Mouse (Mus musculus): ENCODE results near the gene Vps8.

Vps8 gene

GRCm38 (mm10) chr16:21563322-21563721 is 140.4 kb downstream of the Vps8 start:
- no peak for DNase-seq

- DNase-seq = no peak
Observed at GRCm38 (mm10) chr16:21567093-21567492, 144.2 kb downstream of the Vps8 start.

DNA sequence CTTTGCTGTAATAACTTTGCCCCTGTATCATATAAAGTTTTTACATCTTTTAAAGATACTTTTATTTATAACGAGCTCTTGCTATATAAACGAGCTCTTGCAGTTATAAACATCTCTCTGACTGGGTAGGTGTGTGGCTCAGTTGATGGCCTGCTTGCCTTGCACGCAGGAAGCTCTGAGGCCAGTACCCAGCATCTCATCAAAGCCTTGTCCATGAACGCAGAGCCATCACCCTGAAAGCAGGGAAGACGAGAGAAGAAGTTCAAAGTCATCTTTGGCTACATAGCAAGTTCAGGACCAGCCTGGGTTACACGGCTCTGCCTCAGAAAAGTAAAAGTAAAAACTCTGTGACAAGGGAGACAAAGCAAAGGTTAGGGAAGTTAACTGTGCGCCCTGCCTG is 147.0 kb downstream of the Vps8 start:
- DNase-seq = no peak

GRCm38 (mm10) chr16:21570786-21571185 is 147.9 kb downstream of the Vps8 start:
- DNase-seq = no peak

DNA sequence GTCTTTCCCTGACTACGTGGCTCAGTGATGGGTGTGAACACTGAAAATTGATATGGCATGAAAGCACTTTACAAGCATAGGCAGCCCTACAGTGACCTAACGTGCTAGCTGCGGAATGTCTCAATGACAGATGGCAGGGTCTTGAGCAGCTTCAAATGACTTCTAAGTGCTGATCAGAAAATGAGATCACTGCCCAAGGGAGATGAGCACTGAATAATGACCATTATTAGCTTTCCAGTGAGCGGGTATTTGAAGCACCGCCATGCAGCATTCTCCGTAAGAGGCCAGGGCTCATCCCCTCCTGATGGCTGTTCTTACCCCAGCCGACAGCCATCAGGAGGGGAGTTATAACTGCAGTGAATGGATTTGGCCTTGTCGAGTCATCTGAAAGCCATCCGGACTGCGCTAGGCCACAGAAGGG is 153.1 kb downstream of the Vps8 start:
- no peak for DNase-seq

DNA sequence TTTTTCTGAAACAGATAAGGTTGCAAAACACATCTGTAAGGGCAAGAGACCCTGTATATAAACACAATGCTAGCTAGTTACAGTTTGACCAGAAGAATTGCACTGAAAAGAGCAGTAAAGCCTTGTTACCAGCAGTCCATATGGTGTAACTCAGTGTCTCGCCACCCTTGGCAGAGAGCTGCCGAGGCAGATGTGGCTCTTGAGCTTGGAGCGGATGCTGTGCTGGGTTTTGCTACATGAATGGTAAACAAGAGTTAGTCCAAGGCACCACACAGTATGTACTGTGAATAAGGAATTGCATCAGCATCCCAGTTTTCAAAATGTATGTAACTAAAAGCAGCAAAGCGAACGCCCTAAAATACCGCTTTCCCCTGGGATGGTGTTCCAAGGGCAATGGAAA is 166.2 kb downstream of the Vps8 start:
- no peak for DNase-seq

GRCm38 (mm10) chr16:21590806-21591205 is 167.9 kb downstream of the Vps8 start:
- DNase-seq = no peak

GRCm38 (mm10) chr16:21591511-21591910 is 168.6 kb downstream of the Vps8 start:
- DNase-seq = no peak

- DNase-seq = no peak
Observed at GRCm38 (mm10) chr16:21595539-21595938, 172.6 kb downstream of the Vps8 start.

DNA sequence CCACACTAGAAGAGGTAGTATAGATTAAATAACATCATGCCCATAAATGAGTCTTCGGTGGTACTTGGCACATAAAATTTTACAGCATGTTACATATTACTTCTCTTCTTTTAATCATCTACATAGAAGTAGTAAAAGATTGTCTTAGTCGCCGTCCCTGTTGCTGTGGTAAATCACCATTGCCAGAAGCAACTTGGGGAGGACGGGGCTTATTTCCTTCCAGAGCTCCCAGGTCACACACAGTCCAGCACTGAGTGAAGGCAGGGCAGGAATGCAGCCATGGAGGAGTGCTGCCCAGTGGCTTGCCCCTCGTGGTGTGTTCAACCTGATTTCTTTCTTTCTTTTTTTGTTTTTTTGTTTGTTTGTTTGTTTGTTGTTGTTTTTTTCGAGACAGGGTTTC is 181.4 kb downstream of the Vps8 start:
- no peak for DNase-seq

DNA sequence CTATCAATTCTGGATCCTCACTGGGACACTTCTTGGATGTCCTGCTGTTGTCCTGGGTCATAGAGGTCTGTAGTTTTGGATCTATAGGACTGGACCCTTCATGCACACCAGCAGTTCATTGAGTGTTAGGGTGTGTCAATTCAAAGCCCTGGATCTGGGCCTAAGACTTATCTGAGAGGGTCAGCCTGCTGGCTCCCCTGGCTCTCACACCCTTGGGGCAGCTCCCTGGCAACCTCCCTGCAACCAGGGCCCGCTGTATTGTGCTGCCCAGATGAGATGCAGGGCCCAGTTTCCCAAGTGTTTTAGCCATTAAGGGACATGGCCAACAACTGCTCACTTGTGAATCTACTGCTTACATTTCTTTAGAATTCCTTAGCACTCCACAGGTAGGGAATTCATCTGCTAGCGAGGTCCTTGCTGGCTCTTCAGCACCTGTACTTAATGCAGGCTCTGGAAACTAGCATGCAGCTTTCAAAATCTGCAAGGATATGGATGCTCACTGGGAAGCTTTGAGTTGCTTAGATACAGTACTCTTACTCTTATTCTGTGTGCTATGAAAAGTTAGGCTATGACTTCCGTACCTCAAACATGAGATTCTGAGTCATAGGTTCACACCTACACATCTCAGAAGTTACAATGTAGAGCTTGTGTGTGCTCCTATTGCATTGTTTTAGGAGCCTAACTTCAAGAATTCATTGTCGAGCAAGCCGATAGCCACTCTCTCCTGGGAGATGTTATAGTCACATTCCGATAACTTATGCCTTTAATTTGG is 183.5 kb downstream of the Vps8 start:
- no peak for DNase-seq

- no peak for DNase-seq
Observed at GRCm38 (mm10) chr16:21607021-21607650, 184.2 kb downstream of the Vps8 start.

GRCm38 (mm10) chr16:21607651-21608040 is 184.7 kb downstream of the Vps8 start:
- DNase-seq = no peak

- DNase-seq = no peak
Observed at GRCm38 (mm10) chr16:21608176-21608865, 185.4 kb downstream of the Vps8 start.

DNA sequence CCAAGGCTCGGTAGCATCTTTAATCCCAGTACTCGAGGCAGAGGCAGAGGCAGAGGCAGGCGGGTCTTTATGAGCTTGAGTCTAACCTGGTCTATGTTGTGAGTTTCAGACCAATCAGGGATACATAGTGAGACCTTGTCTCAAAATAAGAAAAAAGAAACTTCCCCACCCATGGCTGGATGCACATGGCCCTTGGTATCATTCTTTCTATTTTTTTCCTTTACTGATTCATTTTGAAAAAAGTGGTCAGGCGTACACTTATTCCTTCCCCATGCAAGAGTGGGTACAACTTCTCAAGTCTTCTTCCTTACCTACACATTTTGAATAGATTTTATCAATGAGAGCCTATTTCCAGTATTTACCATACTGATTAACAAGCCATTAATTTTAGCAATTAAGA is 187.6 kb downstream of the Vps8 start:
- DNase-seq = no peak

DNA sequence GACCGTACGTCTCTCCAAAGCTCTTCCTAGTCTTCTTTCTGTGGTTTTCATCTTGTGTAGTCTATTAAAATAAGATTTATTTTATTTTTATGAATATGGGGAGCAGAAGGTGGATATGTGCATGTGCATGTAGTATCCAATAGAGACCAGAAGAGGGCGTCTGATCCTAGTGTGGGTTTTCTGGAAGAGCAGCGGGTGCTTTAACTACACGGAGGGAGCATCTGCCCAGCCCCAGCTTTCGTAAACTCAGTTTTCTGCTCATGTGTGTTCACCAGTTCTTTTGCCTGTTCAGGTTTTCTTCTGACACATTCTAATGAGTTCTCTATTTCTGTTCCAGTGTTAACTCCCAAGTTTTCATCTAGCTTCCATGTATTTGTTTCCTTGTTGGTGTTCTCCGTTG is 192.9 kb downstream of the Vps8 start:
- DNase-seq = no peak

DNA sequence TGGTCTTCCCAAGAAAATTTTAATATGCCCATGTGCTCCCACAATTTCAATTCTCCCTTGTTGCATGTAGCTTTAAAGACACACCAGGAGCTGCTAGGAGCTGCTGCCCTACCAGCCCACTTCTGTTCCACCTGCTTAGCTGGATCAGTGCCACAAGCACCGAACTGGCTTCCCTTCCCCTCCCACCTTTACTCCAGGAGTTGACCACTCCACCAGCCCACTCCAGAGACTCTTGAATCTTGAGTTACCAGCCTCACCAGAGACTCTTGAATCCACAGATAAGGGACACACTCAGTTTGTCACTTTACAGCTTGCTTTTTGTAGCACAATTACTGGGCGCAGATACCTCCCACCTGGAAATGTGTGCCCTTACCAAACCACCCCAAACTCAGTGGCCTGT is 197.7 kb downstream of the Vps8 start:
- DNase-seq = no peak

DNA sequence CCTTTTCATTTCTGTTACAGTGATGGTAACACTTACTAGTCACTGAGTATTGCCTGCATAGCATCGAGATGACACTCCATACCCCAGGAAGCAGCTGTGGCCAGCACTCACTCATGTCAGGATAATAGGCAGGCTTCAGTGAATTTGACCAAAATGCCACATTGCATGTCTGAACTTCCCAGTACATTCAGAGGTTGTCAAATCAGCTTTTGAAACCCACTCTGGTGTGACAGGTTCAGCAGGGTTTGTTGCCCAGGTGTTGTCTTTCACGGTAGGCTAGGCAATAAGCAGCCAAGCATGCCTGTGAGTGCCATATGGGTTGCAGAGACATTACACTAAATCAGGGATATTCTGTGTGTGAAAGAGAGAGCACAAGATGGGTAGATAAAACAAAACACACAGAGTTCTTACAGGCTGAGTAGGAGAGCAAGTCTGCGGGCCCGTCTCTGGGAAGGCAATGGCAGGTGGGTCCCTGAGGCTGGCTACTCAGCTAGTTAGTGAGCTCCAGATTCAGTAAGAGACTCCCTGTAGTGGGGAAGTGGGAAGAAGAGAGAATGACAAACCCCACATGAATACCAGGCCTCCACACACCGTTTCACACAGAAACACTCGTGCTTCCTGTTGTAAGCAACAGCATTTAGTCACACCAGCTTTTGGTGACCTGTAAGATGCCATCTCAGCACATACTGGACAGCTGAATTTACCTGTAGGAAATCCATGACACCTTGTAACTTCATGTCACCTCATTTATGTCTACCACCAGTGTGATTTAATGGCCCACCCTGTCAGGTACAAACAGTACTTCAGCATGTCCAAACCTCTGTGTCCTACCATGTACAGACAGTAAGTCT is 203.1 kb downstream of the Vps8 start:
- DNase-seq = no peak

DNA sequence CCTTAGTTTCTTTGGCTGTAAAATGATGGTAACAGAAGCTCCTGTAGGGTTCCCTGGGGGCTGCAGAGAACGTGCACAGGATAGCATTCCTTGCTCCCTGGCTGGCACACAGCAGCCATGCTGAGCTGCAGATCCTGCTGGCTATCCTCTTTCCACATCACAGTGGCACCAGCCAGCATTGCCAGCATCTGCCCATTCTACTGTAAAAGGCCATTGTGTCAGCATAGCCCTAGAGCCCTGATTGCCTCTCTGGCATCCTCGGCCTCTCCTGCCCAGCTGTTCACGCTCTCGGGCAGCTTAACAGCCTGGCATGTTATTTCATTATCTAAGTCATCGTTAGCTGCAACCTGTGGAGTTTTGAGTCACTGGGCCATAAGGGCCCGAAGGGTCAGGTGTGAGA is 204.3 kb downstream of the Vps8 start:
- DNase-seq = no peak

DNA sequence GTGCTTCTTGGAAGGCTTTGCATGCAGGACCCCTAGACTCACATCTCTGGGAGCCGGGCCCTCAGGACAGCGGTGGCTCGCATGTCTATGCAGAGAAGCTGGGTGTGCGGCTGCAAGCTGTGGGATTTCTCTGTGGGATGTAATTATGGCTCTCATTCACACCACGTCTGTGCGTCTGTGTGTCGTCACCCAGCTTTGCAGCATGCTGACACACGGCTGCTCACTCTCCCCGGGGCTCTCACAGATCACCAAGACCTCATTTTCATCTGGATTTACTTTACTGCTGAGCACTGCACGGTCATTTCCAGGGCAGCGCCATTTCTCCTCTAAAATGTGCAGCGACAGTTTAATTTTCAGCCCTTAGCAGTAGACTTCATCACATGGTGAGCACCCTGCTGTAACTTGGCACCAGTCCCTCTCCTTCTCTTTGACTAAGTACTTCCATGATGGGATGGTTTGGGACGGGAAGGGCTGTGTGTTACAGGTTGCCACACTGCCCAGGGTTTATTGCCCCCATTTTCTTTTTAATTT is 205.2 kb downstream of the Vps8 start:
- no peak for DNase-seq

GRCm38 (mm10) chr16:21630614-21631013 is 207.7 kb downstream of the Vps8 start:
- DNase-seq = no peak

DNA sequence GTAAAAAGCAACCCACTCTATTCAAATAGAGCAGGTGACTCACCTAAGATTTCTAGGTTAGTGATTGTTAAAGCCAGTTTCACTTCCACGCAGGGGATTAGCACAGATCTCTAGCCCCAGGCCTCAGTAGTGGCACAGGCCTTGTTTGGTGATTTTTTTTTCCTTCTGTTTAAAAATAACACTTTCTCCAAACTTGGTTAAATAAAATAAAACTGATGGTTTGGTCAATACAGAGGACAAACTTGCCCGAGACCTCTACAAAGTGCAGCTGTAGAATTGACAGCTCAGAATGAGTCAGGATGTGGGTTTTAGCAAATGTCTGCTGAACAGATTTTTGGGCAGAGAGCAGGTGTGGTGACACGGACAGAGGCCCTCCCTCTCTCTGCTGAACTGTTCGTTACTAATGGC is 208.9 kb downstream of the Vps8 start:
- DNase-seq = no peak

- no peak for DNase-seq
Observed at GRCm38 (mm10) chr16:21634460-21634859, 211.5 kb downstream of the Vps8 start.
